Mouse (Mus musculus): ENCODE measurements around the gene Wdr73. TPM values are rescaled to one million over a fixed set of nuclear protein-coding genes. Genes with fewer than 3 reads are reported as not detected.
"Not testable (repeated sequence)": the region's sequence is repeated elsewhere in the genome, so short reads cannot be mapped to it uniquely, and the experiment has no call there.

The Wdr73 gene
- 10 to 100 TPM; 22.5 to 27.1 TPM for polyA plus RNA-seq (2017; shearing (Covaris generic))

DNA sequence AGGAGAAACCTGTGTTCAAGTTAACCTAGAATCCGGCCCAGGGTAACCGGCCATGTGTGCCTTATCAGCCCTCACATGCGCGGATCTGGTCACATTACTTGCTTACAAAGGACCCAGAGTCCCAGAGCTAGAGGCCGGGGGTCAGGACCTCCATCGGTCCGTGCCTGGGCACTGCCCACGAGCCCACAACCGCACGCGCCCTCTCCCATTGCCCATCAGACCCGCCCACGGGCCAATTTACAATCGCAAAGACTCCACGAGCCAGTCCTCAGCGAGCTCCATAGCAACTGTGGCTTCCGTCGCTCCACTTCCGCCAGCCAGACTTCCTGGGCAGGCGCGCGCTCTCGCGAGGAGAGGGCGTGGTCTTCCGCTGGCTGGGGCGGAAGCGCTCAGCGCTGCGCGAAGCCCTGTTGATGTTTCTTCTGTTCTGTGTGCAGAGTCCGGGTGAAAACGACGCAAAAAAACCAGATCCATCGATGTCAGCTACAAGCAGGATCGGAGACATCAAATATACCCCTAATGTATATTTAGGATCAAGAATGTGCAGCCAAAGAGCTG is at the start of gene Wdr73:
Gene Wdr73, minus strand, starts transcription at position 326 of the 558 bp plus-strand sequence.
- ATAC-seq, result peak; percentile 93

DNA sequence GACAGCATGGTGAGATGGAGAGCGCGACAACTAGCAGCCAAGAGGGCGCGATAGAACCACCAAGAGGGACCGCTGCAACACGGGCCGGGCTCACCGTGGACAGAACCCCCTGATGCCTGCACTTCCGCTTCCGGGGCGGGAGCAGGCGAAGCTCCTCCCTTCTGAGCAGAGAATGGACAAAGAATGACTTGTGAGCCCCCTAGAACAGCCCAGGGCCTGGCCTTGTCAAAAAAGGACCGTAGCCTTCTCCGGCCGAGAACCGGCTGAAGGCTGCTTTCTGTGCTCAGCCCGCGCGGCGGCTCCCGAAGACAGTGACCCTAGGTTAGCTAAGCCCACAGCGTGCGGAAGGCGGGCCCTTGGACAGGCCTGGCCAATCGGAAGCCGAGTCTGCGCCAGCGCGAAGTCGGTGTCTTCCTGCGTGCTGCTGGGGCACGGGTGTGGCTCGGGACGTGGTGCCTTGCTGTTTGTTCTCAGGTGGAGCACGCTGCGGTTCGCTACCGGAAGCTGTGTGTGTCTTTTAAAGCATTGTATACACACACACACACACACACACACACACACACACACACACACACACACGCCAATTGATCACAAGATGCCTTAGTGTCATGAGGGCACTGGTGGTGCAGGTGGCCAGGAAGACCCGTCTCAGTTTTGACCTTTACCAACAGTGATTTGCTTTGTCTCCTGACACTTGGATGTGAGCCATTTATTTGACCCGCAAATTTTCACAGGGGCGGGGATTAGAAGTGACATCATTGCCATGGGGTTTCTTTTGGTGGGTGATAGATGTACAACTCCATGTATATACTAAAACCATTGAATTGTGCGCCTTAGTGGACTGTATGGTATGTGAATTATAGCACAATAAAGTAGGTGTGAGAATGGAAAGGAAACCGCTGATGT is 46.6 kb upstream of the Wdr73 start, which contains the start of gene Sec11a:
Gene Sec11a, minus strand, starts transcription at position 336 of the 906 bp plus-strand sequence.
- peak; percentile 99 for ATAC-seq

DNA sequence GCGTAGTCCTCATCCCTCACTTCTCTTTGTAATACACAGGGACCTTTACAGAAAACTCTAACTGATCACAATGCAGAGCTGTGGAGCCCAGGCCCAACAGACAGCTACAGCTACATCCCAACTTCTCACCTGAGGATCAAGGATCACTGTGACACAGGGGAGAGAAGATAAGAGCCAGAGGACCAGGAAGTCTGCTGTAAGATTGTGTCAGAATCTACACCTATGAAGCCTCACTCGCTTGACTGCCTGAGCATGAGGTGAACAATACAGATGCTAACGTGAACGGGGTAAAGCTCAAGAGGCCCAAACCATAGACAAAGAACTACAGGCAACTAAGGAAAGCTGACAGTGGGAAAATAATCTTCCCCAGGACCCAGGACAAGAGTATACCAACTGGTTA is 38.7 kb upstream of the Wdr73 start:
- ATAC-seq, result no peak

DNA sequence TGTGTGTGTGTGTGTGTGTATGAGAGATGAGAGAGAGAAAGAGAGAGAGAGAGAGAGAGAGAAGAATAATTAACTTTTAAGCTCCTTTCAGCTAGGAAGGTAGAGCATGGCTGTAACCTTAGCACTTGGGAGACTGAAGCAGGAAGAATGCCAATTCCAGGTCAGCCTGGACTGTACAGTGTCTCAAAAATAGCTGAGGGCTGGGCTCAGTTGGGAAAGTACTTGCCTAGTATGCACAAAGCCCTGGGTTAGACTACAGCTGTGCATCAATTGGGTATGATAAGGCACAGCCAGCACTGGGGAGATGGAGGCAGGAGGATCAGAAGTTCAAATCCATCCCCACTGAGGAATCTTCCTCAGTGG is 36.2 kb upstream of the Wdr73 start:
- not testable (repeated sequence) for ATAC-seq

DNA sequence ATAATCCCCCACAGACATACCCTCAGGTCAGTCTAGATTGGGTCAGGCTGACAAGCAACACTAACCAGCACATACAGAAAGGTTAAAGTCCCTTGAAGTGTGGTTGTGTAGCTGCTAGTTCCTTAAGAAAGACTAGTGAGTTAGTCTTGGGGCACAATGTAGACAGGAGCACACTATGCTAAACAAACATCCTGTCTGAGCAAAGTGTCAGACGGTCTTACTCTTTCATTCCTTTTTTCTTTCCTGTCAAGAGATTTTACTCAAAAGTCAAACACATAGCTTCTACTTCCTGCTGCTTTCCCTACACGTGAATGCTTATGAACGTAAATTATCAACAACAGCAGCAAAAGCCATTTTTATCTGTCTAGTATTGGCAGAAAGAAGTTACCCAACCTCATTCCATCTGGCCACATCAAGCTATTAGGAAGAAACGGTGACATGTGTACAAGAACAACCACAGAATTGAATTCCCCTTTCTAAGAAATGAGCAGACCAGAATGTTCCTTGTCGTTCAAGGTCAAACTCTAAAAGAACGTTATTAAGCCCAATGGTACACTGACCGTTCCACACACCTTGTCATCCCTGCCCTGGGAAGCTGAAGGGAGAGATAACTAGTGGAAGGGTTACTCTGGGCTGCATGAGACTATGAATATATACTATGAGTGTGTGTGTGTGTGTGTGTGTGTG is 35.7 kb upstream of the Wdr73 start:
- peak; percentile 83 for ATAC-seq

DNA sequence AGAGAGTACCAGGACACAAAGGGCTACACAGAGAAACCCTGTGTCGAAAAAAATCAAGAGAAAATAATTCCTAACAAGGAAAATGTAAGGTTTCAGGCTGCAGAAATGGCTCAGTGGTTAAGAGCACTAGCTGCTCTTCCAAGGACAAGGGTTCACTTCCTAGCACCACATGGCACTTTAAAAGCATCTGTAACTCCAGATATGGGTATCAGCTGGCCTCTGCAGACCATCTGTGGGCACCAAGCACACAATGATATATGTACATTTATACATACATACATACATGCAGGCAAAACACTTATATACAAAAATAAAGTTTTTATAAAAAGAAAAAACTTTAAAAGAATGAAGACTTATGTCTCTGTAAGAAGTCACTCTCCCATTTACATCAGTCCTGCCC is 34.8 kb upstream of the Wdr73 start:
- ATAC-seq, result no peak

DNA sequence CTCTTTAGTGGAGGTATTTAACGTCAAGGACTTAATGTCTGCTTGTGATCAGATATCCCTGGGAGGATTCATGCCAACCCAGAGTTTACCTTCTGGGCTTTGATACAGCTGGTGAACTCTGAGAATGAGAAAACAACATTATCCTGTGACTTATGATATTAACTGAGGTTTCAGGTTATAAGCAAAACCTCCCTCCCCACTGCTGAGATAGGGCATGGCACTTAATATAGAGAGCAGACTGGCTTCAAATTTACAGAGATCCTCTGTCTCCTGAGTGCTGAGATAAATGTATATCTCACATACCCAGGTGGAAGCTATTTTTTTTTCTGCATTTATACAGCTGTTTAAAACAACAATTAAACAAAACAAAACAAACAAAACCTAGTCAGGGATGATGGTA is 31.7 kb upstream of the Wdr73 start:
- ATAC-seq, result no peak

DNA sequence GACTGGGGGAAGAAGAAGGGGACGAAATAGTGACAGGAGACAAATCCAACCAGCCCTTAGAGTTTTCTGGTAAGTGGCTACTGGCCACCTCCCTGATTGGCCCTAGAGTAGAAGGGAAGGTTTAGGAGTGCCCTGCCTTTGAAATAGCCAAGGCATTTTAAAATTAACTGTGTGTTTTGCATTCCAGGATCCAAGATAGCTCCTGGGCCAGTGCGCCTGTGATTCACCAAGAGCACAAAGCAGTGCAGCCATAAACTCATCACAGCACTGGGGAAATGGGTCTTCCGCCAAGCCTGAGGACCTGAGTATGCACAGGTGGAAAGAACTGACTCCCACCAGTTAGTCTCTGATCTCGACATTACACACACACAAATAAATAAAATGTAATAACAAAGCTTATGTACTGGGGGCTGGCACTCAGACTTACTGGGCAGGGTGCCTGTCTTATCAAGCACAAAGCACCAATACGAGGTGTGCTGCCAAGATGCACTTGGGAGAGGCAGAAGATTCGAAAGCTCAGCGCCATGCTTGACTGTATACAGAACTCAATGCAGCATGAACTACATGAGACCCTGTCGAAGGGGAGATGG is 30.6 kb upstream of the Wdr73 start:
- ATAC-seq, result no peak

DNA sequence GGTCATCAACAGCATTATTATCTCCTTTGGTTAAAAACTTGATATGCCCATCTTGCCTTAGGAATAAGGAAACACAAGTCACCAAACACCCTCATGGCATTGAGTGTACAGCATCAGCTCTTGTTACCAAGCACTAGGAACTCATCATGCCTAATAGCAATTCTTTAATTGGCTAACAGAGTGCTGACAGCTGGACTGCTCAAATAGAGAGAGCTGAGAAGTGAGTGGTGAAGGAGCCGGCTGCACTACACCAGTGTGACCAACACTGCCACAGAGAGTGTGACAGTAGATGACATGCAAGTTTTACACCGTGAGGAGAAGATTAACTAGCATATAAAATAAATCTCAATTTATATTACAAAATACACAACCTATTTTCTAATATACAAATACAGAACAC is 22.1 kb upstream of the Wdr73 start:
- ATAC-seq, result no peak

DNA sequence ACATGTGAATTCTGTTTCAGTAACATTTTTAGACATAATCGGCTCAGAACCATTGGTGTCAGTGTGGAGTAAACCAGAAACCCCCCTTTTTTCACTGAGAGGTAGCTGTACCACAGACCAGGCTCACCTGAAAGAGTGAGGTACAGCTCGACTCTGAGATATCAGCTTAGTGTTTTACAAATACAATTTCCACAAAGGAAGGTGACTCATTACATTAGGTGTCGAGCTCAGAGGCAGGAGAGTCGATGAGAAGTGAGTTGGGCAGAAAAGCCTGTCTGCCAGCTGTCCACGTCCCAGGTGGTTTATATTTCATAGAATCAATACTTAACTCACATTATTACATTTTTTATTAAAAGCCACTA is 18.6 kb upstream of the Wdr73 start:
- ATAC-seq, result peak; percentile 31

DNA sequence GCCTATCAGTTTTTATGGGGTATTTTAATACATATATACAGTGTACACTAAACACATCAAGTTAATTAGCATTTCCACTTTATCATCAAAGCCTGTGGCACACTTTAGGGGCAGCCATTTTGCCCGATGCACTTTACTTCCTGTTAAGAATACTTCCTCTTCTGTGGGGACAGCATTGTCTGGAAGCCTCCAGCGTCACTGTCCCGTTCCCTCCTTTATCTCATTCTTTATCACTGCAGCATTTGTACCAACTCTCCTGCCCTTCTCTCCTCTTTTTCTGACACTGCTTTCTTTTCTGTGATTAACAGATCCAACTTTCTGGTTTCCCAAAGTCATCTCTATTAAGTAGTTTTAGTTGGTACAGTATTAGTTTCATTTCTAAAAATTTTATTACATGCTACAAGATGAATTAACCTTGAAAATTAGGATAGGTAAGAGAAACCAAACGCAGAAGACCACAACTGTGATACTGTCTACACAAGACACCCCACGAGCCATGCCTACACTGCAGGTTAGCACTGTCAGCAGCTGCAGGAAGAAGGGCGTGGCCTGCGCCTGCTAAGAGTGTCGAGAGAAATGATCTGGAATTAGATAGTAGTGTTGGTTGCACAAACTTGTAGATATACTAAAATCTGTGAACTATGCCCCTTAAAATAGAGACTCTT is 18.0 kb upstream of the Wdr73 start:
- peak; percentile 72 for ATAC-seq

DNA sequence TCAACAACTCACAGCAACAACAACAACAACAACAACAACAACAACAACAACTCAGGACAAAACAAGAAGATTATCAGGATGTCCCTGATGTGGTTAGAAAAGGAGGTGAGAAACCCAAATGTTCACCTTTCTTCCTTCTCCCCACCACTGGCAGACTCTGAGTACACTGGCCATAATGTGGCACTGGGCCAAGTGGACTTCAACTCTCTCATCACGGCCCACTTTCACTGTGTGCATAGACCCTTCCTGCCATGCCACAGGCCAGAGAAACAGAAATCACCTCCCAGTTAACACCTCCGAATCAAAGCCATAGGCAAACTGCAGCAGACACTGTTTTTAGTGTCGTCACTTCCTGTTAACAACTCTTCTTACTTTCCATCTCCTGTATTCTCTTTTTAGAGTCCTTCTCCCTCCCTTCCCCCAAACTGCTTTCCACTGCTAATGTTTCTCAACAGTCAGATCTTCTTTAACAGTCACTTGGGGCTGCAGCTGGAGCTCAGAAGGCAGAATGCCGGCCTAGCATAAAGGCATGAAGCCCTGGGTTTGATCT is 16.9 kb upstream of the Wdr73 start:
- peak; percentile 43 for ATAC-seq

DNA sequence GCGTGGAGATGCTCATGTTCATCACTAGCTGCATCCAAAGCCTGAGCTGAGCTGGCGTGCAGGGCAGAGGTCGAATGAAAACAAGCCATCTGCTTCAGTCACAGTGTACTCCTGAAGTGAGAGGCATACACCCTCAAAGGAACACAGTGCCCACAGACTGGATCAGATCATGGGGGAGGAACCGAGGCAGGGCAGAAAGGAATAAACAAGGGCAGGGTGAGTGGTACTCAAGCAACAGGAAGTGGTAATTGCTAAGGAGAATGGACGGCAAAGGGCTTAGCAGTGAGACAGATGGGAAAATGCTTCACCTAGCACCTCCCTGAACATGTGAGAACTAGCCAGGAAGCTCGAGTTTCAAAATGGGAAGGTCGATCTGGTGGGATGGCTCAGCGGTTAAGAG is 11.4 kb upstream of the Wdr73 start:
- peak; percentile 76 for ATAC-seq

DNA sequence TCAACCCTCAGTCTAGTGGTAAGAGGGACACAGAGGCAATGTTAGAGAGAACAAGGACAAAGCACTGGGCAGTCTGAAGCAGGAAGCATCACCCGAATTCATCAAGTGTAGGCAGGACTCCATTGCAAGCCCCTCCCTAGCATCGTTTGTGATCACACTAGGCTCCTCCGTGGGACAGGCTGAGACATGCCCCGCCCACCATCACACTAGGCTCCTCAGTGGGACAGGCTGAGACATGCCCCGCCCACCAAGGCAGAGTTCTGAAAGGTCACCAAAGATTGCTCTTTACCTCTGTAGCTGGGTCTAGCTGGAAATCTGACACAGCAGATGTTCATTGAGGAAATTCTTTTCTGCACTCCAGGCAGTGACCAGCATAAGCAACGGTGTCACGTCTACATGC is 10.0 kb upstream of the Wdr73 start:
- ATAC-seq, result peak; percentile 44

DNA sequence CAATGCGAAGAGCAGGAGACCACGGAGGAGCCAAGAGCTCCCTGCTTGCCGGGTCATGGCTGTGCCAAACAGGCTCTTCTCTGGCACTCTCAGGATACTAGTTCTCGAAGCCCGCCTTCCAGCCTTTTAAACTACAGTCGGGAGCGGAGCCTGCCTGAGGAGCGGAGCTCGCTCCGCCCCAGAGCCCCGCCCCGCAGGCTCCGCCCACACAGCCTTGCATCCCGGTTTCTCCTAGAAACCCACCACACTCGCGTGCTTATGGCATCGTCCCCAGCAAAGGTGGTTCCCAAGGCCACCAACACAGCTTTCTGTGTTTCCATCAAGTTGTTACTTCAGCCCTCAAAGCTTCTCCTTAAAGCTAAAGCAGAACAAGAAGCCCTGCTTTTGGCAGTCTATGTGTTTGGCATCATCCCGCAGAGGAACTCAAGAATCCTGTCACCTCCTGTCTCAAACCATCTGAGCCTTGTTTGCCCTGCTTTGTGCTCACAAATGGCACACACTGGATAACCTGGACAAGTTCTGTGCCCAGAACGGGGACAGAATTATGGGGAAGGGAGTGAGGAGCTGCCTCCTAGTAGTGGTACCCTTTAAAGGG is 3.9 kb upstream of the Wdr73 start, which contains the start of gene Nmb:
Gene Nmb, minus strand, starts transcription at position 156 of the 595 bp plus-strand sequence.
- ATAC-seq, result no peak

DNA sequence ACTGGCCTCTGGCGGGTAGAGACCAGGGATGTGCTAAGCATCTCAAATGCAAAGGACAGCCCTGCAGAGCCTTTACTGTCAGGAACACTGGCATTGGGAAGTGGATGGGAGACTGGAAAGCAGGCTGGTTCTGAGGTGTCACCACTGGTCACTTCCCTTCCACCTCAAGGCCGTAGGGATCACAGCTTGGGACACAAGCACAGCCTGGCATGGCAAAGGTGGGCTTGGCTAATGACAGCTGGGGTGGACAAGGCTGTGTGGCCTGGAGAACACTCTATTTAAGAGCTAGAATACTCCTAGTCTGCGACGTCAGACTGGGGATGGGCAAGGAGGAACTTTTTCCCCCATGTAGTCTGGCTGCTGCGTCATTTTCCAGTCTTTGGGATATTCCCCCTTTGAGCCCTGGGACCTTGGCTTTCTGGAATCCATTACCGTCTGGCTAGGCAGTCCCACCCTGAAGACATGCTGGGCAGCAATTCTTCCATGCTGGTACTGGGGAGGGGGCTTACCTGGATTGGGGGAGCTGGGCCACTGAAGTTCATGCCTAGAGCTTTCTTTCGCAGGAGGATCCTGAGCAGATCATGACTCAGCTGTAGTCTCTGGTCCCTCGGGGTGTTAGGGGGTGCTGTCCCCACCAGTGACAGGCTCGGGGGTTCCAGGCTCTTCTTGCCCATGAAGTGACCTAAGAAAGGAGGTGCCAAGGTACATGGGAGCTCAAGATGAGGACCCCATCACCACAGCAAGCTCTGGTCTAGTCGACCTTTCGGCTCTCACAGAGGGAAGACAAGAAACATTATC is 2.8 kb upstream of the Wdr73 start:
- ATAC-seq, result no peak

DNA sequence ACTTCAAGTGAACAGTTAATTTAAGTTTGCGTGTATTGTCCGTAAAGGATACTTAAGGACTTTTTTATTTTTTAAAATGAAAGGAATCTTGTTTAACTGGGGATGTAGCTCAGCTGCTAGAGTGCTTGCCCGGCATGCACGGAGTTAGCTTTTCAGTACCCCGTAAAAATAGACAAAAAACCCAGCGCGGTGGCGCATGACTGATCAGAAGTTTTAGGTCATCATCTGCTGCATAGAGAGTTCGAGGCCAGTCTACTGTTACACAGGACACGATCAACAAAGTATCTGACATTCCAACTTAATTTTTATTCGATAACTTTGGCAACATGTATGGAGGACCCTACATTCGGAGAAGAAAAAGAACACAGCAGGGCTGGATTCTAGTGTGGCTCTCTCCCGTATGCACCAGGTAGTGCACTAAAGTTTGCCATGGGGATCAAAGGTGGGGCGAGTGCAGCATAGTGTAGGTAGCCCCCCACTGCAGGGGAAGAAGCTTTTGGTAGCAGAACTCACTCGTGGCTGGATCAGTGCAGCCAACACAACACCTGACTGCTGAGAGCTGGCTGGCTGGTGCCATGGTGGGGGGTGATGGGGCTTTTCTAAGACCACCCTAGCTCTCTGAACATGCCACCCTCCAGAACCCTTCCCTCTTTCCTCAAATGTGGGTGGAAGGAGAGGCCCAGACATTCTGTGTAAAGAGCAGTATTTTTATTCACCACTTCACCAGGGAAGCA is 639 bp upstream of the Wdr73 start:
- ATAC-seq, result no peak

DNA sequence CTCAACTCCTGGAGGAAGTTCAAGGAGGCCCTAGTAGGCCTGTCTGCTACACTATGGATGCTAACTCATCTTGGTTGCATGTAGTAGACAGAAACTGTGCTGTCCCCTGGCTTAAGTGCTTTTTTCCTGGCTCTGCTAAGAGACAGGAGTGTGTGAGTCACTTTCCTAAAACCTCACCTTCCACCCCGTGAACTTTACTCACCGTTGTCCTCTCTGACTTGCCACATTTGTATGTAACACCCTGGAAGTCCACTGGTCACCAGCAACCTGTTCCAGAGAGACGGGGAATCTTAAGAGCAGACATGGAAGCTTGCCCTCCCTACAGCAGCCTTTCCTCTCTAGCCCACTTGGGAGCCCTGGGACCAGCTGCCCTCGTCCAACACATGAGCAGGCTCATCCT is 3.3 kb downstream of the Wdr73 start:
- ATAC-seq, result no peak

DNA sequence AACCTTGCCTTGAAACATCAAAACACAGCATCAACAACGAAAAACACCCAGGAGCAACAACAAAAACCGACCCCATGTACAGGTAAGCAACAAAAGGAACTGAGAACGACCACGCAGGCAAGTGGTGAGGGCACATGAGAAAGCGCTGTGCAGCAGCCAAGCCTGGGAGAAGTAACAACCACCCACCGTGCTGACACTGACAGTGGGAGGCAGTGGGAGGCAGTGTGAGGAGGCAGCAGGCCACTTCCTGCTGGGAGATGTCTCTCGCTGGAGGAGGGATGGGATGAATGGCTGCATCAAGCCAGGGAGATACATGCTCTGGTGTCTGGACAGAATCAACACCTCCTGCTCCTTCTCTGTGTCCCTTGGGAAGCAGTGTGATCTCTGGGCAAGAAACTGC is 3.9 kb downstream of the Wdr73 start:
- no peak for ATAC-seq

DNA sequence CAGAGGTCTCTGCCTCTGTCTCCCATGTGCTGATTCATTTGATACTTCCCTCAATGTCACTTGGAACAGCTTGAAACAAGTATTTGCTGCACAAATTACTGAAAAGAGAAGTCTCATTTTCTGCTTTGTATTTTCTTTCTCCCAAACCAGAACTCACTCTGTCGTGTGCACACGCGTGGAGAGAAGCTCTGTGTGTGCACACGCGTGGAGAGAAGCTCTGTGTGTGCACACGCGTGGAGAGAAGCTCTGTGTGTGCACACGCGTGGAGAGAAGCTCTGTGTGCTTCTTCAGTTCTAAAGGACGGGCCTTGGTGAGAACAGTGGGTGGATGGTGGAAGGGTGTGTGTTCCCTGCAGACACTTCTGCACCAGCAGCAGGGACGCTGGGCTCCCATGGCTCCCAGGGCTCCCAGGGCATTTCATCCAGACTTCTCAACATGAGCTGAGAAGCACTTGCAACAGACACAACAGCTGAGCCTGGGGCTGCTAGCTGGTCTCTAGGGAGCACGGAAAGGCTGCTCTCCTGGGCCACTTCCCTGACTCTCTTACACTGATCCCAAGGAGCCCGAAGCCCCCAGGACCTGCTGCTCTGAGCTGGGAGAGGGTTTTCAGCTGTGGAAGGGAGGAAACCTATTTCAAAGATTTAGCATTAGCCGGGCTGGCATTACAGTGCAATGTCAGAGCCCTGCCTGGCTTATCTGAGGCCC is 6.1 kb downstream of the Wdr73 start:
- no peak for ATAC-seq

All from activated CD4-positive, CD25-positive, alpha-beta regulatory T cell, adult 4 months (primary cell).